Mouse (Mus musculus): Measurements from ENCODE around the gene Dhdh.

DNA sequence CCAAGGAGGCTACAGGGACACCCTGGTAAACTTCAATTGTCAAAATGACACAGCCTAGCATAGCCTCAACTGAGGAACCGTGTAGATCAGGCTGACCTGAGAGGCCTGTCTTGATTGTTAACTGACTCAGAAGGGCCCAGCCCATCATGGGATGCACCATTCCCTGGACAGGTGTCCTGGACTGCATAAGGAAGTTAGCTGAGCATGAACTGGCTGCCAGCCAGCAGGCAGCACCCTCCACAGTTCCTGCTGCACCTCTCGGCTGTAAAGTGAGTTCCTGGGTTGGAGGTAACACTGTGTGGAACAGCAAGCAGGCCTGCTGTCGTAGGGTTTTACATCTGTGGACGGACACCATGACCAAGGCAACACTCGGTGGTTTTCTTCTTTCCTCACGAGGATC lies 19.0 kb upstream of the Dhdh start:
- no peak for TF ChIP-seq CTCF (IDR thresholded peaks at IDR 0.05; ENCODE audit: extremely low read depth, insufficient read length, insufficient replicate concordance, low read depth, low read length)
- no peak for TF ChIP-seq POLR2A (IDR thresholded peaks at IDR 0.05; ENCODE audit: low read depth, low read length)
